Mouse (Mus musculus): ENCODE data around the gene Ehmt1. TPM values are rescaled to one million over a fixed set of nuclear protein-coding genes. Genes with fewer than 3 reads are reported as not detected.

Ehmt1 gene
- polyA plus RNA-seq (2015; fragmentation: Nextera tagmentation; extraction: Ambion mirVana) = 19.8 and 21.6 TPM in 2 replicates

DNA sequence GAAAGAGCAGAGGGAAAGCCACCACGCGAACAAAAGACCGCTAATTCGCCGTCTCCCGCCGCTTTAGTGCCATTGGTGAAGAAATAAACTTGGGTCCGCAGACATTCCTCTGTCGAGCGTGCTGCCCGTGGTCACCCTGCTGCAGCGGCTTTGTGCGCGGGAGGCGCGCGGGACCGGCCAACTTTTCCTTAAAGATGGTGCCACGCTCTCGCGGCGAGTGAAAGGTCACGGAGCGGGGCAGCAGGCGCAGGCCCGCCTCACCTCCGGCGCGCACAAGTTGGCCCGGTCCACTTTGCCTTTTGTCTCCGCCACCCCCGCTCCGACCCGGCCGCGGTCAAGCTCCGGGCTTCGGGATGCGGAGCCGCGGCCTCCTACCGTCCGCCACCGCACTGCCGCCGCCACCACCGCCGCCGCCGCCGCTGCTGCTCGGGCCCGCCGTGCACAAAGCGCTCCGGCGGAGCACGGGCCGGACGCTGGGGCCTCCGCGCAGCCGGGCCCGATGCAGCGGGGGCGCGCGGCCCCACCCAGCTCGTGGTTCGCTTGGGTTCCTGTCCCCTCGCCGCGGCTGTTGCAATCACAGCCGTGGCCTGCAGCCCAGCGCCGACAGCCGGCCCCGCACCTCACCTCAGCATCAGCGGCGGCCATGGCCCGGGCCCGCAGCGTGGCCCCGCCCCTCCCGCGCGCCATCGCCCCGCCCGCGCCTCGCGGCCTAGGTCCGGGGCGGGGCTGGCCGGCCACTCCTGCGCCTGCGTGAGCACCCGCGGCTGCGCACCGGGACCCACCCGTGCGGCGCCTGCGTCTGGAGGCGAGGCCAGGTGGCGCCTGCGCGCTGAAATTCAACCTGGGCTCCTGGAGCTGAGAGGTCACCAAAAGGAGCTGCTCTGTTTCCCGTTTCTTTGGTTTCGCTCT is at the start of gene Ehmt1:
Gene Ehmt1, minus strand, starts transcription at position 685 of the 909 bp plus-strand sequence.
- under 1% methylated on average over 91 of the region's 112 CpGs for WGBS
- H3K27me3 ChIP-seq (replicated peaks; ENCODE audit: control insufficient read depth, insufficient read depth, low read length) = no peaks in the 10 kb centered on the region
- TF ChIP-seq CTCF (IDR thresholded peaks at IDR 0.05; ENCODE audit: low read depth) = peak; percentile 37
- H3K9me3 ChIP-seq (ENCODE audit: control insufficient read depth) = no peaks in the 10 kb centered on the region
- peak within 1 kb of the TSS; percentile 77 for H3K4me3 ChIP-seq (ENCODE audit: low read depth, low read length)
- H3K9ac ChIP-seq (ENCODE audit: low read depth, low read length) = peak within 1 kb of the TSS; percentile 84
- no peaks in the 10 kb centered on the region for H3K4me1 ChIP-seq (replicated peaks; ENCODE audit: control insufficient read depth, insufficient read depth, low read length)
- peak within 1 kb of the TSS; percentile 88 for H3K27ac ChIP-seq (ENCODE audit: low read depth, low read length)
- ATAC-seq = peak; percentile 97
- H3K4me2 ChIP-seq (replicated peaks; ENCODE audit: low read depth) = peak within 1 kb of the TSS; percentile 67
- no peaks in the 10 kb centered on the region for H3K36me3 ChIP-seq (ENCODE audit: control insufficient read depth, insufficient read depth)

DNA sequence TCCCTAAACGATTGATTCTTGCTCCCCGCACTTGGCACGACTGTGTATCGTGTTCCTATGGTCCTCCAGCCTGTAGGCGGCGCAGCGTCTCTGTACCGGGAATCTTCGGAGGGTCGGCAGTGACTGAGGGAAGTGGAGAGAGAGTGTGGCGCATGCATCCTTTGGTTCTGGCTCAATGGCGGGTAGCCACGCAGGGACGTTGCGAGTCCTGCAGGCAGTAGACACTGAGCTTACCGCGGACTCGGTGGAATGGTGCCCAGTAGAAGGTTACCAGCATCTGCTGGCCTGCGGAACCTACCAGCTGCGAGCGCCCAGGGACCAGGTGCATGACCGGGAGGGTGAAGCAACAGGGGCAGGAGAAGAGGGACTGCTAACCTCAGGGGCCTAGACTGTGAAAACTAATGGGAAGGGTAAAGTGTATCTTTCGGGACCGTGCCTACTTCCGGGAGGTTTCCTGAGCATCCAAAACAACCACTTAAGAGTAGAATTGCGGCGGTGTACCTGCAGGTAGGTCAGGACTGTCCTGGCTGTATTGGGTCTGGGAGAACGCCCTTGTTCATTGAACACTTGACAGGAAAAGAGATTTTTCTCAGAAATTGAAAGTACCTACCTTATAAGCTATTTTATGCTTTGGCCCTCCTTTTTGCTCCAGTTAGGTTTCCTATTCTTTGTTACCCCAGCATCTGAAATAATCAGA is 43.0 kb upstream of the Ehmt1 start, which contains the start of gene Dph7:
Gene Dph7, plus strand, starts transcription at position 97 of the 697 bp plus-strand sequence.
- under 1% methylated on average over 28 of the region's 28 CpGs for WGBS
- H3K4me2 ChIP-seq (replicated peaks; ENCODE audit: low read depth) = peak within 1 kb of the TSS; percentile 78
- peak; percentile 98 for TF ChIP-seq CTCF (IDR thresholded peaks at IDR 0.05; ENCODE audit: low read depth)
- peak within 1 kb of the TSS; percentile 66 for H3K9ac ChIP-seq (ENCODE audit: low read depth, low read length)
- H3K4me1 ChIP-seq (replicated peaks; ENCODE audit: control insufficient read depth, insufficient read depth, low read length) = no peaks in the 10 kb centered on the region
- 0 out of 2 replicates have a peak within 1 kb of the TSS, but pooled peaks have one; percentile 15 for H3K27ac ChIP-seq (ENCODE audit: low read depth, low read length)
- no peaks in the 10 kb centered on the region for H3K9me3 ChIP-seq (ENCODE audit: control insufficient read depth)
- H3K4me3 ChIP-seq (ENCODE audit: low read depth, low read length) = peak within 1 kb of the TSS; percentile 83
- peak; percentile 85 for ATAC-seq
- peaks cover 23% of the 10 kb centered on the region for H3K36me3 ChIP-seq (ENCODE audit: control insufficient read depth, insufficient read depth)
- H3K27me3 ChIP-seq (replicated peaks; ENCODE audit: control insufficient read depth, insufficient read depth, low read length) = no peaks in the 10 kb centered on the region

DNA sequence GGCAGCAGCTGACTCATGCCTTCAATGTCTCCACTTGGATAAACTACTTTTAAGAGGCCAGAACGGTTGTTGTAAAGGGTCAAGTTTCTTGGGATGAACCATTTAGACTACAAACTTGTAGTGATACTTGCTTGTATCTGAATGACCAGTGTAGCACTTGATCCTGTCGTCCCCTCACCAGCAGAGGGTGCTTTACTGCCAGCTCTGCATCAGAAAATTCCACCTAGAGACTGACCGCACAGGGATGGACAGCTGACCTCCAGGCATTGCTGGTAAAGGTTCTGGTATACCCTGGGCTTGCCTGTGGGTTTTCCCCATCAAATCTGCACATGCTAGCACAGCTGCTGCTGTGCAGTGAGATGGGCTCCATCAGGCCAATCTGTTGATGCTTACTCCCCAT is 41.5 kb upstream of the Ehmt1 start:
- H3K36me3 ChIP-seq (ENCODE audit: control insufficient read depth, insufficient read depth) = peaks cover 21% of the 10 kb centered on the region
- H3K27ac ChIP-seq (ENCODE audit: low read depth, low read length) = no peak overlapping the region
- peak; percentile 79 for TF ChIP-seq CTCF (IDR thresholded peaks at IDR 0.05; ENCODE audit: low read depth)
- ATAC-seq = no peak
- no peaks in the 10 kb centered on the region for H3K4me1 ChIP-seq (replicated peaks; ENCODE audit: control insufficient read depth, insufficient read depth, low read length)
- H3K9ac ChIP-seq (ENCODE audit: low read depth, low read length) = no peak overlapping the region
- no peak overlapping the region for H3K4me3 ChIP-seq (ENCODE audit: low read depth, low read length)
- no peak overlapping the region for H3K4me2 ChIP-seq (replicated peaks; ENCODE audit: low read depth)
- WGBS = 34% methylated on average over 3 of the region's 3 CpGs
- H3K27me3 ChIP-seq (replicated peaks; ENCODE audit: control insufficient read depth, insufficient read depth, low read length) = no peaks in the 10 kb centered on the region
- H3K9me3 ChIP-seq (ENCODE audit: control insufficient read depth) = no peaks in the 10 kb centered on the region

DNA sequence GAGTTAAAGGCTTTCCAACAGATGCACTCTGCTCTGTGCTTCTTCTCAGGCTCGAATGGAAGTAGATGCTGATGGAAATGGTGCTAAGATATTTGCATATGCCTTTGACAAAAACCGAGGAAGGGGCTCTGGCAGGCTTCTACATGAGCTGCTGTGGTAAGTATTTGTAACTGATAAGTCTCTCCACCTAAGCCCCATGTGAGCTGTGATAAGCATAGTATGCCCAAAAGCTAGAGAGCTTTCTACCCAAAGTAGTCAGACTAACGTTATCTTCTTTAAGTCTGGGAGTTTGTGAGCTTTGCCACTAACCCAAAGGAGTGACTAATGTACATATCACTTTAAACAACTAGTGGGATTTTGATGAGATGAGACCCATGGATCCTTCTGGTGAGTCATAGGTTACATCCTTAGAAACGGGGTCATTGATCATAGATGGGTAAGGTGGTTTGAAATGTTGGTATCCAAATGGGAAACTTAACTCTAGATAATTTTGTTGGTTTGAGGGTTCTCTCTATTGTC is 33.2 kb upstream of the Ehmt1 start:
- no peak overlapping the region for H3K27ac ChIP-seq (ENCODE audit: low read depth, low read length)
- peaks cover 34% of the 10 kb centered on the region for H3K36me3 ChIP-seq (ENCODE audit: control insufficient read depth, insufficient read depth)
- H3K4me2 ChIP-seq (replicated peaks; ENCODE audit: low read depth) = no peak overlapping the region
- no peaks in the 10 kb centered on the region for H3K27me3 ChIP-seq (replicated peaks; ENCODE audit: control insufficient read depth, insufficient read depth, low read length)
- 82% methylated on average over 4 of the region's 4 CpGs for WGBS
- TF ChIP-seq CTCF (IDR thresholded peaks at IDR 0.05; ENCODE audit: low read depth) = no peak
- peaks cover 5% of the 10 kb centered on the region; the same call in 1 of the 2 replicates for H3K4me1 ChIP-seq (replicated peaks; ENCODE audit: control insufficient read depth, insufficient read depth, low read length)
- H3K9ac ChIP-seq (ENCODE audit: low read depth, low read length) = no peak overlapping the region
- no peaks in the 10 kb centered on the region for H3K9me3 ChIP-seq (ENCODE audit: control insufficient read depth)
- ATAC-seq = no peak
- H3K4me3 ChIP-seq (ENCODE audit: low read depth, low read length) = no peak overlapping the region

DNA sequence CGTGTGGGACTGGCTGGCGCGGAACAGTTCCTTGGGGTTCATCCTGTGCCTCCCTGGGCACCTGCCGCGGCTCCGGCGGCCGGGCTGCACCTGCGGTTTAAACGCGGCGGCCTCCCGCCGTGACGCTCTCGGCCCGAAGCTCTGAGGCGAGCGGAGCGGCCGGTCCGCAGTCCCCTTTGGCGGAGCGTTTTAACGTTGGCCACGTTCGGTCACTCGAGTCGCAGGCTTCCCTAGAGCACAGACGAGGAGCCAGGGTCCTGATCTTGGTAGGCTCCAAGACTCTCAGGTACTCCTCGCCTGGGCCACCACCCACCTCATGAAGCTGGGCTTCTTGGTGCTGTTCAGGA is 30.7 kb upstream of the Ehmt1 start:
- Histone ChIP-seq H3K4me1 (replicated peaks; ENCODE audit: control insufficient read depth, insufficient read depth, low read length) (peaks cover 5% of the 10 kb centered on the region; the same call in 1 of the 2 replicates), H3K4me2 (replicated peaks; ENCODE audit: low read depth) (peak overlapping the region; percentile 99), H3K9me3 (ENCODE audit: control insufficient read depth) (no peaks in the 10 kb centered on the region), H3K9ac (ENCODE audit: low read depth, low read length) (peak overlapping the region; percentile 85), H3K36me3 (ENCODE audit: control insufficient read depth, insufficient read depth) (peaks cover 28% of the 10 kb centered on the region), H3K27me3 (replicated peaks; ENCODE audit: control insufficient read depth, insufficient read depth, low read length) (no peaks in the 10 kb centered on the region), H3K27ac (ENCODE audit: low read depth, low read length) (peak overlapping the region; percentile 57), H3K4me3 (ENCODE audit: low read depth, low read length) (peak overlapping the region; percentile 93)
- WGBS = under 1% methylated on average over 31 of the region's 31 CpGs
- no peak for TF ChIP-seq CTCF (IDR thresholded peaks at IDR 0.05; ENCODE audit: low read depth)
- no peak; the same call in 1 of the 2 replicates for ATAC-seq
